Mouse (Mus musculus): Measurements from ENCODE around the gene Pld2. TPM values are rescaled to one million over a fixed set of nuclear protein-coding genes. Genes with fewer than 3 reads are reported as not detected.

Gene Pld2
- total and polyA plus RNA-seq, 3 experiments, result 0.15 to 0.39 TPM; not detected in 1

- TF ChIP-seq E2F4 (IDR thresholded peaks at IDR 0.05; ENCODE audit: borderline replicate concordance, low read depth, low read length), result no peak
Measured at GRCm38 (mm10) chr11:70516352-70516751, 23.5 kb upstream of the Pld2 start (continued).

DNA sequence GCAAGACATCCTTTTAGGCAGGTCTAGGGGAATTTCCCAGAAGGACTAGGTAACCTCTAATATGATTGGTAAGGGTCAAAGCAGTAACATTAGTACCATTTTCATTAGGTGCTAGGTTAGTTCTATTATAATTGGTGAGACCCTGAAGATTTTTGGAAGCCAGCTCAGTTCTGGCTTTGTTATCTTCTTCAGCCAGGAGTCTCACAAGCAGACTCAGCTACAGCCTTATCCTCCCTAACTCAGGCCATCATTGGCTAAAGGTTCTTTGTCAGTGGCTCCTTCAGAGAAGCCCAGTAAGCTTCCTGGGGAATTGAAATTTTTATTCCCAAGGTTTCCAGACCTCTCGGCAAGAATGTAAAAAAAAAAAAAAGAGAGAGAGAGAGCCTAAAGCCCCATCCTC is 21.4 kb upstream of the Pld2 start:
- no peaks in the 10 kb centered on the region for H3K79me2 ChIP-seq (ENCODE audit: control insufficient read depth, insufficient read depth, low read length, poor library complexity)
- peak; percentile 59 for DNase-seq (ENCODE audit: low read depth, low spot score)
- H3K36me3 ChIP-seq (ENCODE audit: control insufficient read depth in 1 of 2, insufficient read depth in 2 of 2, low read length in 2 of 2), result peaks cover 0 to 17% of the 10 kb centered on the region in 2 experiments; a peak in 2 of 4 replicates
- H3K9me3 ChIP-seq (replicated peaks; ENCODE audit: insufficient read depth, low read length), result no peaks in the 10 kb centered on the region
- no peak overlapping the region for H3K27ac ChIP-seq (ENCODE audit: control insufficient read depth, low read depth, low read length)
- no peaks in the 10 kb centered on the region for H3K27me3 ChIP-seq (ENCODE audit: control insufficient read depth in 1 of 2, insufficient read depth in 2 of 2, low read length in 2 of 2)
- peaks cover 8 to 14% of the 10 kb centered on the region in 2 experiments for H3K4me1 ChIP-seq (ENCODE audit: control insufficient read depth in 1 of 2, insufficient read depth in 2 of 2, low read length in 2 of 2)
- TF ChIP-seq SMC3 (IDR thresholded peaks at IDR 0.05; ENCODE audit: low read depth, low read length) (no peak), JUND (IDR thresholded peaks at IDR 0.05; ENCODE audit: low read depth, low read length) (no peak), KAT2A (conservative IDR thresholded peaks at IDR 0.05; ENCODE audit: low read depth, low read length) (no peak), MYC (IDR thresholded peaks at IDR 0.05; ENCODE audit: low read depth, low read length) (no peak), GABPA (IDR thresholded peaks at IDR 0.05; ENCODE audit: low read depth, low read length) (no peak), CTCF (IDR thresholded peaks at IDR 0.05 in 2 of 3, conservative IDR thresholded peaks at IDR 0.05 in 1 of 3; ENCODE audit: control insufficient read depth in 1 of 3, insufficient read depth in 1 of 3, low read depth in 2 of 3, low read length in 3 of 3, poor library complexity in 1 of 3, severe bottlenecking in 1 of 3) (no peak), GATA1 (IDR thresholded peaks at IDR 0.05; ENCODE audit: low read depth, low read length) (peak; percentile 68), RCOR1 (IDR thresholded peaks at IDR 0.05; ENCODE audit: low read depth, low read length) (no peak), ZC3H11A (IDR thresholded peaks at IDR 0.05; ENCODE audit: low read depth, low read length) (no peak), EP300 (IDR thresholded peaks at IDR 0.05; ENCODE audit: low read depth in 1 of 2, low read length in 2 of 2) (peak; percentile 43 to 50; a peak in 3 of 4 replicates), NRF1 (IDR thresholded peaks at IDR 0.05; ENCODE audit: insufficient read depth, low read depth, low read length, poor library complexity, severe bottlenecking) (no peak), MYB (IDR thresholded peaks at IDR 0.05; ENCODE audit: low read depth, low read length) (no peak), TAL1 (IDR thresholded peaks at IDR 0.05; ENCODE audit: low read length) (peak; percentile 66), HCFC1 (IDR thresholded peaks at IDR 0.05; ENCODE audit: low read depth, low read length) (no peak), TCF12 (IDR thresholded peaks at IDR 0.05; ENCODE audit: low read depth, low read length) (peak; percentile 30; the same call in 1 of the 2 replicates), POLR2AphosphoS2 (IDR thresholded peaks at IDR 0.05; ENCODE audit: low read length) (no peak), POLR2AphosphoS5 (IDR thresholded peaks at IDR 0.05; ENCODE audit: borderline replicate concordance, low read depth, low read length) (no peak), UBTF (IDR thresholded peaks at IDR 0.05; ENCODE audit: borderline replicate concordance, insufficient read depth, low read depth, low read length) (no peak), NELFE (IDR thresholded peaks at IDR 0.05; ENCODE audit: low read depth, low read length) (no peak), CHD2 (IDR thresholded peaks at IDR 0.05; ENCODE audit: low read length) (no peak), MEF2A (IDR thresholded peaks at IDR 0.05; ENCODE audit: extremely low read depth, insufficient replicate concordance, low read depth, low read length, poor library complexity, severe bottlenecking) (no peak)
- no peak overlapping the region for H3K9ac ChIP-seq (ENCODE audit: control insufficient read depth, low read depth, low read length, poor library complexity, severe bottlenecking)
- H3K4me3 ChIP-seq (ENCODE audit: control insufficient read depth in 1 of 2, insufficient read depth in 1 of 2, low read depth in 2 of 2, low read length in 2 of 2), result no peak overlapping the region

All from MEL (cell line).